Comparison of ENCODE assay signal across 8 mouse cellular contexts in the genomic region with DNA sequence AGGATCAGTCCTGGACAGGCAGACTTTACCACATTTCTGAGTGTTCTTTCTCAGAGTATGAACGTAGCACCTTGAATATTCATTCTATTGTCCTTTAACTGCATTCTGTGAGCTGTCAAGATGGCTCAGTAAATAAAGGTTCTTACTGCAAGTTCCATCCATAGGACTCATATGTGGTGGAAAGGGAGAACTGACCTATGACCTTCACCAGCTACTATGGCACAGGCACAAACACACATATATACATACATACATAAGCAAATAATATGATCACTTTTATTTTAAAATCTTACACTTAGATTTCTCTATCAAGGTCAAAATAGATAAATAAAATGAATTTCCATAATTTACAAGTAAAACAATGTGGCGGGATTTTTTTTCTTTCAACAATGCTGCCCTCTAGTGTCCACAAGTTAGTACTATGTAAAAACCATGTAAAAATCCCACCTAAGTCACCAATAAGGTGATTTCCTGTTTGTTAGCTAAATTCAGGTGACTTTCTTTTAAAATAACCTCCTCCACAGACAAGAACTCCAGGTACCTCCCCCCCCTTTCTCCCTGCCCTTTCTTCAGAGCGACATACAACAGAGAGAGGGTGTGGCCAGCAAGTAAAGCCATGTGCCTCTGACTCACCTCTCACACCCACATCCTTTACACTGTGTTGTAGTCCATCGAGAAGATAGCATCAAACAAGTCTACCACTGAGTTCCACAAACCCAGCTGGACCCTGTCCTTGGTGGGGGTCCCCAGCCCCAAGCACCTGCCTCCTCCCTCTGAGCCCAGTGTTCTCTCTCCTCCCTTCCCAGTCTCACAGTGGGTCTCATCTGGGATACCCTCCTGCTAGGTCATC. TPM values are rescaled to one million over a fixed set of nuclear protein-coding genes. Genes with fewer than 3 reads are reported as not detected.
A peak's percentile ranks its signal among the peaks of the same experiment; 100 is the strongest.
DNase-seq lines count a peak whose midpoint lies in the region; ATAC-seq and TF ChIP-seq lines count a peak whose summit lies in the region.

No protein-coding gene starts in this region.

- no peak overlapping the region for H3K4me3 ChIP-seq in gastrocnemius, adult 2 months
- H3K4me3 ChIP-seq in intestine, embryonic 16.5 days (ENCODE audit: low read length): no peak overlapping the region

- no peaks in the 10 kb centered on the region for H3K36me3 ChIP-seq in intestine, embryonic 16.5 days (ENCODE audit: control insufficient read depth, insufficient read depth, low read length)

- H3K27ac ChIP-seq in gastrocnemius, adult 2 months: peak overlapping the region; percentile 35; the same call in 1 of the 2 replicates
- no peak overlapping the region for H3K27ac ChIP-seq in intestine, embryonic 16.5 days (ENCODE audit: low read length)

- WGBS in intestine, embryonic 16.5 days: 43% methylated on average over 4 of the region's 4 CpGs

- TF ChIP-seq CTCF in gastrocnemius, adult 2 months (IDR thresholded peaks at IDR 0.05): peak; percentile 77

- no peaks in the 10 kb centered on the region for H3K9me3 ChIP-seq in intestine, embryonic 16.5 days (ENCODE audit: control insufficient read depth, low read length)

- no peak for DNase-seq in gastrocnemius, adult 2 months
- no peak for DNase-seq in gastrocnemius, adult 8-10 months (ENCODE audit: low spot score in 2 of 2)
- peak; percentile 63 for DNase-seq in 3134 (ENCODE audit: extremely low read depth, insufficient read length, low spot score)
- DNase-seq in T-cell, adult 2 months (ENCODE audit: low spot score): peak; percentile 20
- DNase-seq in retina, embryonic 14.5 days (ENCODE audit: low spot score): peak; percentile 71
- DNase-seq in frontal cortex, postnatal 25 days (ENCODE audit: low spot score in 2 of 2): no peak
- no peak for DNase-seq in yolk sac, embryonic 10.5 days (ENCODE audit: low spot score)

- intact Hi-C loops in gastrocnemius, adult 2 months (cut with DNase I): loop anchor here (1.0 to 10.0 kb wide), 3 partner anchors 34 to 582 kb away; no protein-coding TSS in a partner anchor

- no peaks in the 10 kb centered on the region for H3K4me1 ChIP-seq in intestine, embryonic 16.5 days (ENCODE audit: control insufficient read depth, insufficient read depth, low read length)

- H3K27me3 ChIP-seq in intestine, embryonic 16.5 days (replicated peaks; ENCODE audit: control insufficient read depth, insufficient read depth, low read length): no peaks in the 10 kb centered on the region

- peak; percentile 69 for ATAC-seq in intestine, embryonic 16.5 days

- no peak overlapping the region for H3K4me2 ChIP-seq in intestine, embryonic 16.5 days (ENCODE audit: low read depth, low read length)

- no peak overlapping the region for H3K9ac ChIP-seq in intestine, embryonic 16.5 days (ENCODE audit: low read depth, low read length)

RNA-seq across cellular contexts. Expression of a gene that starts 39.9 kb away (rescaled TPM):
- total RNA-seq in gastrocnemius, adult 2 months (2021): 100 to 1,000 TPM; 135 to 154 TPM
- 100 to 1,000 TPM; 146 to 229 (median 164) TPM for total RNA-seq in gastrocnemius, adult 8-10 months (2022)
- polyA plus RNA-seq in intestine, embryonic 16.5 days (2015; fragmentation: Nextera tagmentation; extraction: Ambion mirVana): 278 and 279 TPM in 2 replicates

Comparison
In these comparisons a context has a peak if more than half of its experiments do, and no peak if none do; other contexts are left out.
1. DNase-seq: peak in 3134 (single experiment), T-cell, adult 2 months (single experiment) and retina, embryonic 14.5 days (single experiment); none in gastrocnemius, adult 2 months (single experiment), gastrocnemius, adult 8-10 months (0 of 2), frontal cortex, postnatal 25 days (0 of 2) and yolk sac, embryonic 10.5 days (single experiment).